Mouse (Mus musculus) left cerebral cortex, adult 9 months (tissue): ENCODE results near the gene Eif3k.

Experiments used
- DNase-seq, 2 experiments: peaks; one replicate each; pipeline ENCODE4 v3.0.0; 2022; ENCODE audit warnings: low spot score in 2 of 2

Gene Eif3k

DNA sequence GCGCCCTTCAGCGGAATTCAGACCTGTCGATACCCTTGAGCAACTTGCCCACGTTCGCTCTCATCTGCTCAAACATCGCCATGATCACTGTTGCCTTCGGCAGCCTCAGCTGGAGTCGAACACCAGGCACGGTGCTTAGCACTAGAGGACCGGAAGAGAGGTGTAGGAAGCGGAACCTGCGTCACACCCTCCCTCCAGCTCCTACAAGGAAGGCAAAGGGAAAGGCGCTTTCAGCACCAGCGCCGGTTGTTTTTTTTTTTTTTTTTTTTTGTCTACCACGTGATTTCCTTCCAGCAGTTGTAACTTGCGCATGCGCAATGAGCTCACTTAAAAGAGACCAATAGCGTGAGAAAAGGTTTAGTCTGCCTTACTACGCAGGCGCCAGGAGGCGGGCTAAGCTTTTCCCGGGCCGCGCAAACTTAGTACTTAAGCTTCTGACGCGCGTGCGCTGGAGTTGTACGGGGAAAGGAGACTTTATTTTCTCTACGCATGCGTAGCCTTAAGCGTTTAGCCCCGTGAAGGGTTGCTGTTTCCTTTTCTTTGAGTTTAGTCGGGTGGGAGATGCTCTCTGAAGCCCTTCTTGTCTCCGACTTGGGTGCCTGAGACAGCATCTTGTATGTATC lies at the start of gene Eif3k, which contains the start of gene Map4k1:
Eif3k (minus strand) TSS at position 214 of the 623 bp plus-strand sequence.
Map4k1 (plus strand) TSS at position 400 of the 623 bp plus-strand sequence.
- peak; percentile 97 to 99 for DNase-seq

- DNase-seq = no peak
Observed at GRCm38 (mm10) chr7:29029690-29030656, 48.3 kb upstream of the Eif3k start.

DNA sequence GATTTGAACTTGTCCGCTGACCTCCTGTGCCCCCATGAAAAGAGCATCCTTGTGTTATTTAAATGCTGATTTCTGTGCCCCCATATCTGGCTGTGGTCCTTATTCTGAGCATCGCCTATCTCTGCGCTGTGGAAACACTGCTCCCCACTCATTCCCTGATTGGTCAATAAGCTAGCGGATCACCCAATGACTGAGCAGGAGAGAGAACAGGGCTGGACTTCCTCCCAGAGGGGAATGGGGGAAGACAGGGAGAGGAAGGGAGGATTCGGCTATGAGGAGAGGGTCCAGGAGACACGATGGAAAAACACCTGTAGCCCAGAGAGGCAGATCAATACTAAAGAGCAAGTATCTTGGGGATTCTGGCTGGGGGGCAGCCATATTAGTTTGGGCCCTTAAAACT lies 47.1 kb upstream of the Eif3k start:
- DNase-seq = no peak

GRCm38 (mm10) chr7:29026811-29027210 lies 45.1 kb upstream of the Eif3k start:
- DNase-seq = no peak

GRCm38 (mm10) chr7:29026195-29026594 lies 44.5 kb upstream of the Eif3k start:
- peak in 1 of 2 experiments; percentile 15 for DNase-seq

DNA sequence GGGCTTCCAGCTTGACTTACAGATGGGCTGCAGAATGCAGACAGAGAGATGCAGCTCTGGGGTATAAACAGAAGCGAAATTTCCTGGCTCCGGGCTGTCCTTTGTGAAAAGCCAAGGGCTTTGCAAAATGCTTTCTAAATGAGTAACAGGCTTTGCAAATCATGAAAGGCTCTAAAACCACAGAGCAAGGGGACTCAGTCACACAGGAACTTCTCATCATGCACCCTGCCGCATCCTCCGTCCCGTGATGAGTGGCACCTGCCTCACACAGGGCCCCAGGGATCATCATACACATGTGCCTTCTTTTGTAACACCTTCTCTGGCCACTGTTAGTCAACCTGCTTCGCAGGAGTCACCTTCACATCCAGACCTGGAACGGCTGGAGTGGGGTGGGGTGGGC lies 43.9 kb upstream of the Eif3k start:
- no peak for DNase-seq

DNA sequence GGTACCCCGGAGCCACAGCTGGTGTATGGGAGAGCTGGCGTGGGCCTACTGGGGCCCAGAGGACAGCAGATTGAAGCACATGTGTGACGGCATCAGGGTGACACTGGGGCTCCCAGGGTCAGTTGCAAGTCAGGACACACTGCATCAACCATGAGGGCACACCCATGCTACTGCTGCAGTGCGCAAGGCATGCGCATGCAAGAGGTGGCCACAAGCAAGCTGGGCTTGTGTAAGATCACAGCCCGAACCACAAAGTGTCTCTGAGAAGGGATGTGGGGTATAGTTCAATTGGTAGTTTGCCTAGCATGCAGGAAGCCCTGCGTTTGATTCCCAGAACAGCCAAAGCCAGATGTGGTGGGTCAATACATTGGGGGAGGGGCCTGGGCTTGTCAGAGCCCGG lies 41.9 kb upstream of the Eif3k start:
- no peak for DNase-seq

DNA sequence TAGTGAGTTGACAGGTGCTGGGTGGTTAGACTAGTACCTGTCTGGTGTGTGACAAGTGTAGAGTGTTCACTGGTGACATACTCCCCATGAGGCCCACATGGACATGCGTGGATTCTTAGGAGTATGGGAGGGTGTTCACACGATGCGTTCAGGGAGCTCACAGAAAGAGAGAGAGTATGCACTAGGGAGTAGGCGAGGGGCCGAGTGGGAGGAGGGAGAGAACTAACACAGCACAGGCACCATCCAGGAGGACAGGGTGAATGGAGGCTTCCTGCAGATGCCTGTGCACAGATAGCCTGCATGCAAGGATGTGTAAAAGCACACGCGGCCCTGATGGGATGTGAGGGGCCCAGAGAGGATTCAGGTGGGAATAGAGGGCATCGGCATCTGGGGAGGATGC lies 40.8 kb upstream of the Eif3k start:
- DNase-seq = peak in 1 of 2 experiments; percentile 25

DNA sequence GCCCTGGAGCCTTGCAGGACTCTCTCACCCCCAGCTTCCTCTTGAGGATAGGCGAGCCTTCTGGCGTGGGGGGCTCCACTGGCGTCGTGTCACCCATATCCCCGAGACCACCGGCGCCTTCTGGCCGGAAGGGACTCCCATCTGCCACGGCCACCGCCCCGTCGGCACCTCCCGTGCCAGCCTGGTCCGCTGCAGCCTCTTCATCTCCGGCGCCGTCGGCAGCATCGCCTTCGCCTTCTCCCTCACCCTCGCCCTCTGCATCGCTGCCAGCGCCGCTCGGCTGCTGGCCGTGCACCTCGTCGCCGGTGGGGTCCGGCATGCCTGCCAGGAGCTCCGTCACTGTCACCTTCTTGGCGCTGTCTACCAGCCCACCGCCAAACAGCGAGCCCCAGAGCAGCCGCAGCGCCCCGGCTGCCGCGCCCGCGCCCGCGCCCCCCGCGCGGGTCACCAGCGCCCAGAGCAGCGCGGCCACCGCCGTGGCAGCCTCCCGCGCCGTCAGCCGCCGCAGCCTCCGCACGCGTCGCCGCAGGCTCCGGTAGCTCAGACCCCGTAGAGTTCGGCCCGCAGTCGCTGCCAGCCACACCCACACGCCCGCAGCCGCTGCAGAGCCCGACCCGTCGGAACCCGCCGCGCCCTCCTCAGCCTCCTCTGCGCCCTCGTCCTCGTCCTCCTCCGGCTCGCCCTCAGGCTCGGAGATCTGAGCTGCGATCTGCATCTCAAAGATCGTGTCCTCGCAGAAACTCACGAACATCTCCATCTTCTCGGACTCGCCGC lies 38.0 kb upstream of the Eif3k start:
- DNase-seq = no peak

GRCm38 (mm10) chr7:29017222-29017621 lies 35.6 kb upstream of the Eif3k start:
- DNase-seq = no peak

- no peak for DNase-seq
Observed at GRCm38 (mm10) chr7:29016440-29016839, 34.8 kb upstream of the Eif3k start.

- DNase-seq = no peak
Observed at GRCm38 (mm10) chr7:29014984-29015383, 33.3 kb upstream of the Eif3k start.

DNA sequence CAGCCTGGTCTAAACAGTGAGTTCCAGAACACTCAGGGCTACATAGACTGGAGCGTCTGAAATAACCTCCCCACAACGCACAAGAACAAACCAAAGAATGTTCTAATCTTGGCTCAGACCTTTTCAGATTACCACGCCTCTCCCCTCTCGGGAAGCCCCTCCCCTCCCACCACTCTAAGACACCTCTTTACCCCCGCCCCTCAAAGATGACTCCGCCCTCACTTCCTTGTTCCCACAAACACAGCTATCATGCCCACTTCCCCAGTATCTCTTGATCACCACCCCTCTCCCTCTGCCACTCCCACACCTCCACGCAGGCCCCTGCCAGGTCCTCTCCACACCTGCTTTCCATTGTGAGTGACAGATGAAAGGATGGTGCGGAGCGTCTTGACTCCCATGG lies 27.1 kb upstream of the Eif3k start:
- no peak for DNase-seq

DNA sequence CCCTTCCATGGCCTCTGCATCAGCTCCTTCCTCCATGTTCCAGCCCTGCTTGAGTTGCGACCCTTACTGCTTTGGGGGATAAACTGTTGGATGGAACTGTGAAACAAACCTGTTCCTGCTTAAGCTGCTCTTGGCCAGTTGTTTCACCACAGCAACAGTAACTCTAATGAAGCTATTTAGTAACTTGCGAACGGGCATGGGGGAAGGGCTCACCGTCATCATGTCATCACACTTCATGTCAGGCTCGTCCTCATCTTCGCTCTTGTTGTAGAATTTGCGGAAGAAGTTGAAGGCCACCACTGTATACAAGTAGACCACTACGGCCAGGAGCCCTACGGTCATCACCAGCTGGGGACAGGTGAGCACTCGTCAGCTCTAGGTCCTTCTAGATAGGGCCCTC lies 26.5 kb upstream of the Eif3k start:
- no peak for DNase-seq

DNA sequence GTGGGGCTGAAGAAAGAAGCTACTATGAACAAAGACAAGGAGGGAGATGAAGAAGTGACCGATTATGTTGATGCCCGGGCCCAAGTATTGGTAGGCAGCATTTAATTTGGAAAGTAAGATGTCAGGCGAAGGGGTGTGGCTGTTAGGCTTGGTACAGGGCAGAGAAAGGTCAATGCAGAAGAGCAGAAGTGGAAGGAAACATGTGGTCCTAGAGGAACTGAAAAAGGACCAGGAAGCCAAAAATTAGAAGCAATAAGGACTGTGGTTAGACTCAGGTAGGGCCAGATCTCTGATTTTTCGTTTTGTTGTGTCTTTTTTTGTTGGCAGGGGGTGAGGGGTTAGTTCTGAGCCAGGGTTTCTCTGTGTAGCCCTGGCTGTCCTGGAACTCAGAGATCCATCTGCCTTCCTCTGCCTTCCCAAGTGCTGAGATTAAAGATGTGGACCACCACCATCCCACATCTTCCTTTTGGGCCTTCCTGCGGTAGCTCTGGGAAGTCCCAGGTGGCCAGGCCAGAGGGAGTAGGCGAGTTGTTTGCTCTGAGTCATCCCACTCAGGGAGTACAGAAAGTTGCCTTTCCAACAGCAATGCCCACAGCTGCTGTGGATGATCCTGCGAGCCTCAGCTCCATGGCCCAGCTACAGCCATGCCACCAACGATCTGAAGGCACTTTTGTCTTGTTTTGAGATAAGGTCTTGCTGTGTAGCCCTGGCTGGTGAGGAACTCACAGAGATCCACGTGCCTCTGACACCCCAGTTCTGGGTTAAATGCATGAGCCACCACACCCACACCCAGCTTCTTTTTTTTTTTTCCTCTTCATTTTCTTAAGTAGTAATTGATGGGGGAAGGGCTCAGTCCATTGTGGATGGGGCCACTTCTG lies 25.8 kb upstream of the Eif3k start:
- peak in 1 of 2 experiments; percentile 12 for DNase-seq

DNA sequence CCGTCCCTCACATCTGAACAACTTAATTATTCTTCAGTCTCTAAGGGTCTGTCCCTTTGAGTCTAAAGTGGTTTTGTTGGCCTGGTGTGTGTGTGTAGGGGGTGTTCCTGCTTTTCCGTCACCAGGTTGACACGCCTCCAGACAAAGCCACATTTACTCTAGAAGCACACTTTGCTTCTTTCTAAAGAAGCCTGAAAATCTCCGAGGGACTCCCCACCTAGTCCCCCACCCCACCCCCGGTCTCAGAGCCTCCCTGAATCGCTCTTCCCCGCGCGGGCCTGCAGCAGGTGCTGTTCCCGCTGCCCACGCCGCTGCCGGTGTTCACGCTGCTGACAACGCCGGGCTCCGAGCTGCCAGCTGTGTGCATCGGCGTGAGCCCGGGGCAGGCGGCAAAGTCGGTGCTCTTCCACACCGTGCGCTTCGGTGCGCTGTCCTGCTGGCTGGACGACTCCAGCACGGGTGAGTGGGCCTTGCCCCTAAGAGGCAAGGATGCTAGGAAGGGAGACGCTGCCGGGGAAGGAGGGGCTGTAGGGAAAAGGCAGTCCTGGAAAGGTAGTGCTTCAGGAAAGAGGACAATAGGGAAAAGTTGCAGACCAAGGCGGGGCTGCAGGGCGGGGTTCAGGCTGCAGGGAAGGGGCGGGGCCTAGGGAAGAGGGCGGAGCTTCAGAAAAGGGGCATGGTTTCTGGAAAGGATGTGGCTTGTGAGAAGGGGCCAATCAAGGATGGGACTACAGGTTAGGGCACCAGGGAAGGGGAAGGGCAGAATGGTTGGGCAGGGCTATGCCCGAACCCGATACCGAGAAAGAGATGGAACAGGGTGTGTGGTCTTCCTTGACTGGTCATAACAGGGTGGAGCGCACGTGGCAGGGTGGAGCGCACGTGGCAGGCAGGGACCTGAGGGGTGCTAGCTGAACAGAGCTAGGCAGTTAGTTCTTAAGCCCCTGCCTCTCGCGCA lies 19.3 kb upstream of the Eif3k start:
- peak in 1 of 2 experiments; percentile 18 for DNase-seq

- DNase-seq = no peak
Observed at GRCm38 (mm10) chr7:28993402-28993801, 11.7 kb upstream of the Eif3k start.

DNA sequence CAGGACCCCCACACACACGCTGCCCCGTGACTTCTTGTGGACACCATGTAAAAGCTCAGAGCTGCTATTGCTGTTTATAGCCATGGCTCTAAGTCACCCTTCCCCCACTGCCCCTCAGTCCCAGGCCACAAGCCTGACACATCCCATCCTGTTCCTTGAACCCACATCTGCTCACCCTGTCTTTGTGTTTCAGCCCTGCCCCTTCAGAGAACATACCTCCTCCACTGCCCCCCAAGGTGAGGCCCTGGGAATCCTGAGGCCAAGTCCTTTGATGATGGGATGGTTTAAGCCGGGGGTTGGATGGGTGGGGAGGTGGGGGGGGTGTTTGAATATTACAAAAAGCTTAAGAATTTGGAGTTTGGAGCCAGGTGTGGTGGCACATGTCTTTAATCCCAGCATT lies 11.3 kb upstream of the Eif3k start:
- no peak for DNase-seq

- no peak for DNase-seq
Observed at GRCm38 (mm10) chr7:28991616-28992015, 10.0 kb upstream of the Eif3k start.

DNA sequence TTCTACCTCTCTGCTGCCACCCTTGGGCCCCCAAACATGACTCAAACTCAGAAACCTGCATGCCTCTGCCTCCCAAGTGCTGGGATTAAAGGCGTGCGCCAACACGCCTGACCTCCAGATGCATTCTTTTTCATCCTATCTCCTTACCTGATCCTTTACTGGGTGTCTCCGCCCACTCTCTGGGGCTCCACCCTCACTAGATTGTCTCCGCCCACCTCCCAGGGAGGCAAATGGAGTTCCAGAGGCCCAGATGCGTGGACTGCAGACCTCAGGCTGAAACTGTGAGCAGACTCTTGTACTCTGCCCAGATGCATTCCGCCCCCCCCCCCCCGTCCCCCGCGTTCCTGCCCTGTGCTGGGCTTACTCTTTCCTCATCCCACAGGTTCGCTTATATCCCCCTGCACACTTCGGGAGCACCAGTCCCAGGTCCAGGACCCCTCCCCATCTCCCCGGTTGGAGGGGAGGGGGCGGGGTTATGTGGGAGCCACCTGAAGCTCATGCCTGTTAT lies 9.2 kb upstream of the Eif3k start:
- DNase-seq = no peak
